Mouse (Mus musculus): ENCODE data around the gene Rps6kb1.

Rps6kb1 gene

GRCm38 (mm10) chr11:86471785-86472184 lies 72.8 kb downstream of the Rps6kb1 start:
- no peak for DNase-seq (ENCODE audit: low spot score in 2 of 2)

GRCm38 (mm10) chr11:86468971-86469370 lies 75.6 kb downstream of the Rps6kb1 start:
- no peak for DNase-seq (ENCODE audit: low spot score in 2 of 2)

GRCm38 (mm10) chr11:86468345-86468744 lies 76.3 kb downstream of the Rps6kb1 start:
- no peak for DNase-seq (ENCODE audit: low spot score in 2 of 2)

GRCm38 (mm10) chr11:86464275-86464674 lies 80.3 kb downstream of the Rps6kb1 start:
- peak in 1 of 2 experiments; percentile 47 for DNase-seq (ENCODE audit: low spot score in 2 of 2)

- no peak for DNase-seq (ENCODE audit: low spot score in 2 of 2)
Measured at GRCm38 (mm10) chr11:86462579-86462978, 82.0 kb downstream of the Rps6kb1 start.

- no peak for DNase-seq (ENCODE audit: low spot score in 2 of 2)
Measured at GRCm38 (mm10) chr11:86458866-86459265, 85.7 kb downstream of the Rps6kb1 start.

GRCm38 (mm10) chr11:86457545-86457944 lies 87.1 kb downstream of the Rps6kb1 start:
- DNase-seq (ENCODE audit: low spot score in 2 of 2), result no peak

GRCm38 (mm10) chr11:86453991-86454390 lies 90.6 kb downstream of the Rps6kb1 start:
- no peak for DNase-seq (ENCODE audit: low spot score in 2 of 2)
